Mouse (Mus musculus): Measurements from ENCODE around the gene C2cd5.
"Not testable (repeated sequence)": the region's sequence is repeated elsewhere in the genome, so short reads cannot be mapped to it uniquely, and the experiment has no call there.

Gene C2cd5

GRCm38 (mm10) chr6:143099681-143100382, at the start of gene C2cd5:
Gene C2cd5, minus strand, starts transcription at chr6:143100141.
- peak; percentile 92 for DNase-seq (ENCODE audit: low spot score)

GRCm38 (mm10) chr6:143148868-143149267, 48.9 kb upstream of the C2cd5 start:
- no peak for DNase-seq (ENCODE audit: low spot score)

GRCm38 (mm10) chr6:143146756-143147155, 46.8 kb upstream of the C2cd5 start:
- no peak for DNase-seq (ENCODE audit: low spot score)

GRCm38 (mm10) chr6:143145051-143145450, 45.1 kb upstream of the C2cd5 start:
- no peak for DNase-seq (ENCODE audit: low spot score)

DNA sequence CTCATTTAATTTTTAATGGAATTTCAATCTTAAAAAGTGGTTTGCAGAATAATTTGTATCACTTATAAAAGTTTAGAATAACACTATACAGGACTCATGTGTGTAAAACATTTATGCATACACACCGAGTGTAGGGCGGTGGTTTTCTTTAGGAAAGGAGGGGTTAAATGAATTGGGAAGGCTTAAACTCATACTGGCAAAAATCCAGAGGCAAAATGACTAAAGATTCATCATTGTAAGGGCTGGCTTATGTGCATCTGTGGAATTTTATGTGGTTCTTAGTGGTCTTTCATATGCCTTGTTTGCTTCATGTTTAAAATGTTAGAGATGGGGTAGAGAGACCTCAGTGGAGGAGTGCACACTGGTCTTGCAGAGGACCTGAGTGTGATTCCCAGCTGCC, 44.6 kb upstream of the C2cd5 start:
- no peak for DNase-seq (ENCODE audit: low spot score)

DNA sequence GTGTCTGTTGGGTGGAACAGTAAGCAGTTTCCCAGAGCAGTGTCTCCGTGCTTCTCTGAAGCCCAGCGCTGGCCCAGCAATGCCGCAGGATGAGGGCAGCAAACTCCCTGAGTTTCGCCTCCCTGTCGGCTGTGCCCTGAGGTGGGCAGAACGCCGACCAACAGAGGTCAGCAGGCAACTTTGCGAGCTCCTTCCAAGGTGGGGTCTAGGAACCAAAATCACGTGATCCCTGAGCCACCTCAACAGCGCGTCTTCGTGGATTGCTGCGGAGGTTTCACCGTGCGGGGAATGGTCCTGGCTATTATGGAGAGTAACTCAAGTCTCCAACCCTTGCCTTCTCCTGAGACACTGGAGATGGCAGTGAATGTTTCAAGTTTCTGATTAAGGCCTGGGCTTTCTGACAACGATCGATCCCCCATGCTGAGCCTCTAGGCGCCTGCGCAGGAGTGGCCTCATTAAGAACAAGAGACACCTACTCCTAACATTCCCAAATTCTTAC, 43.9 kb upstream of the C2cd5 start:
- DNase-seq (ENCODE audit: low spot score): no peak

DNA sequence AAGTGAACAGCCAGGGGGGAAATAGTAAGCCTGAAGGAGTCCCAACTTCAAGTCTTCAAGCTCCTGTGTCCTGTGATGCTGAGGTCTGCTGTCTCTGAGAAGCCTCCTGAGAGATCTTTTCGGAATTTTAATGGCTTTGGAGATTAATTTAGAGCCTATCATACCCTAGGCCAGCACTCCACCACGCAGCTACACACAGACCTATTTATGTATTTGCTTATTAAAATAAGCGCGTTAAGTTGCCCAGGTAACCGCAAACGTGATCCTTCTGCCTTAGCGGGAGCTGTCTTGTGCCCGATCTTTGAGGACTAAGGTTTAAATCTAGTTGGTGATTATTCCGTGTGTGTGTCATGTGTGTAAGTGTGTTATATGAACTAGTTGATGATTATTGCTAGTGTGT, 43.4 kb upstream of the C2cd5 start:
- no peak for DNase-seq (ENCODE audit: low spot score)

GRCm38 (mm10) chr6:143142861-143143260, 42.9 kb upstream of the C2cd5 start:
- DNase-seq (ENCODE audit: low spot score): no peak

DNA sequence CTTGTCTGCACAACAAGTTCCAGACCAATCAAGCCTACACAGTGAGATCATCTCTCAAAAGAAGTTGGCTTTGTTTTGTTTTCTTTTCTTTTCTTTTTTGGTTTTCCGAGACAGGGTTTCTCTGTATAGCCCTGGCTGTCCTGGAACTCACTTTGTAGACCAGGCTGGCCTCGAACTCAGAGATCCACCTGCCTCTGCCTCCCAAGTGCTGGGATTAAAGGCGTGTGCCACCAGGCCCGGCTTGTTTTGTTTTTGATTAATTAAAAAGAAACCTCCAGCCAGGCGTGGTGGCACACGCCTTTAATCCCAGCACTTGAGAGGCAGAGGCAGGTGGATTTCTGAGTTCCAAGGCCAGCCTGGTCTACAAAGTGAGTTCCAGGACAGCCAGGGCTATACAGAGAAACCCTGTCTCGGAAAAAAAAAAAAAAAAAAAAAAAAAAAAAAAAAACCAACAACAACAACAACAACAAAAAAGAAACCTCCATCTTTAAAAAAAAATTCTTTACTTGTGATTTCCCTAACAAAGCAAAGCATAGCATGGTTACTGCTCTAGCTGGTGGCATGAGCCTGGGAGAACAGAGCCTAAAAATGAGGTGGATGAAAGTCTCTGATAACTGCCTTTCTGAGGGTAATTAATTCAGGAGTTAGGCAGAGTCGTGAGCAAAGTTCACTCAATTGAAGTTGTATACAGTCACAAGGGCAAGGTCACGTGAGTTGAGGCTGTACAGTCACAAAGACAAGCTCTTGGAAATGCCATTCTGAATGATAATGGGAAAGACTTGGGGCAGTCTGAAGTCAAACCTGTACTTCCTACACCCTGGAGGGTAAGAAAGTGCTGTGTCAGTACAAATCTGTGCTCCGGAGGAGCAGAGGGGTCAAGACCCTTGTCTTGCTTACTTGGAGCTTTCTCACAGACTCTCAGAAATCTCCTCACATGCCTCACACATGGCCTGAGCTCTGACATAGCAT, 42.0 kb upstream of the C2cd5 start:
- not testable (repeated sequence) for DNase-seq (ENCODE audit: low spot score)

DNA sequence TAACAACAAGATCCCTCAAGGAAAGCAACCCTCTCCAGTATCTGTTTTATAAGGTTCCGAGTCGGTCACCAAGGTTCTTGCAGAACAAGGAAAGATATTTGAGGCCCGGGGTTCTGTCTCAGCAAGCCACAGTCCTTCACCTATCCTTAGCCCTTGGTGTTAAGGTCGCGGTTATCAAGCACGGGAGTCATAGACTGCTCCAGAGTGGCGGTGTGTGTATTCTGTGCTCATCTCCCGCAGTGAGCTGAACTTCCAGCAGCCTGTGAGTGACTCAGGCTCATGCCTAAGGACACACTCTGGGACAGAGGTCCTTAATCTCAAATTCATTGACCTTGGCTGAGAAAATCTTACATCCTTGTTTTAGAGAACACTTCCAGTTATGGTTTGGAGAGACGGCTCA, 40.9 kb upstream of the C2cd5 start:
- no peak for DNase-seq (ENCODE audit: low spot score)

DNA sequence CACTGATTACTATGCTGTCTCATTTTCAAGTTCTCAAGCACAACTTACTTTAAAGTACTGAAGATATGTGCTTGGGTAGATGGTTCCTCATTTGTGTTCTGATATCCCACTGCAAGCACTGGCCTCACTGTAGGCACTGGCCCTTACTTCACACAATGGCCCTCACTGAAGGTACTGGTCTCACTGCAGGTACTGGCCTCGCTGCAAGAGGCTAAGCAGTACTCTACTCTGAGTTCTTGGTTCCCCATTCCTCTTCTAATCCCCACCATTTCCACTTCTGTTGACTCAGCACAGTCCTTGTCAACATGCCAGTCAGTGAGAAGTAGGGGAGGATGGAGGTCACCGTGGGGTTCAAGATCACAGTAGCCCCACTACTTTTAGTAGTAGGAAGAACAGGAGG, 39.5 kb upstream of the C2cd5 start:
- no peak for DNase-seq (ENCODE audit: low spot score)

GRCm38 (mm10) chr6:143137341-143137740, 37.4 kb upstream of the C2cd5 start:
- DNase-seq (ENCODE audit: low spot score): no peak

DNA sequence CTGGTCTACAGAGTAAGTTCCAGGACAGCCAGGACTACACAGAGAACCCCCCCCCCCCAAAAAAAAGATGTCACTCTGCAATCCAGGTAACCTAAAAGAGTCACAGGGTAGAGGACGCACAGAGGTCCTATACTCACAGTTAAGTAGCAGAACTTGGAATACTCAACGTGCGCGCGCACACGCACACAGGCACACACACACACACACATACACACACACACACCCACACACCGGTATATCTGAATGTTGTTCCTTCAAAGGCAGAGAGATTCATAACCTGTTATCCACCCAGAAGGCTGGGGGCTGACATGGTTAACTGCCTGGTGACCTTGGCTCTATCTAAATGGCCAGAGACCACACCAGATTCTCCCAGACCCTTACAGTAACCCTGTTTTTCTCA, 36.7 kb upstream of the C2cd5 start:
- no peak for DNase-seq (ENCODE audit: low spot score)

- no peak for DNase-seq (ENCODE audit: low spot score)
Observed at GRCm38 (mm10) chr6:143135097-143135496, 35.2 kb upstream of the C2cd5 start.

DNA sequence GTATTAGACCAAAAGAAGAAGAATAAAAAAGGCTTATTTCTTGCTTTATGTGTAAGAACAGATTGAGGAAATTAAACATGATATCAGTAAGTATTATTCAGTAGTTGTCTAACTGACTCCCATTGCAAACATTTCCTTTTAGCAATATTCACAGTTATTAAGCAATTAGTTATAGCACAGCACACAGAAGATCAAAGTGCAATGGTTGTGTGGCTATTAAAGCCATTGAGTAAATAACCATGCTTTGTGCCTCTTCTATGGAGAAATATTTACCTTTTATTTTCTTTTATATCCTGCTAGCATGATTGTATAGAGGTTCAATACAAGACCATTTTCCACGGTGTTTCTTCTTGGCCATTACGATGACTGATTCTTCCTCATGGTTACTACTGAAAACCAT, 33.2 kb upstream of the C2cd5 start:
- no peak for DNase-seq (ENCODE audit: low spot score)

DNA sequence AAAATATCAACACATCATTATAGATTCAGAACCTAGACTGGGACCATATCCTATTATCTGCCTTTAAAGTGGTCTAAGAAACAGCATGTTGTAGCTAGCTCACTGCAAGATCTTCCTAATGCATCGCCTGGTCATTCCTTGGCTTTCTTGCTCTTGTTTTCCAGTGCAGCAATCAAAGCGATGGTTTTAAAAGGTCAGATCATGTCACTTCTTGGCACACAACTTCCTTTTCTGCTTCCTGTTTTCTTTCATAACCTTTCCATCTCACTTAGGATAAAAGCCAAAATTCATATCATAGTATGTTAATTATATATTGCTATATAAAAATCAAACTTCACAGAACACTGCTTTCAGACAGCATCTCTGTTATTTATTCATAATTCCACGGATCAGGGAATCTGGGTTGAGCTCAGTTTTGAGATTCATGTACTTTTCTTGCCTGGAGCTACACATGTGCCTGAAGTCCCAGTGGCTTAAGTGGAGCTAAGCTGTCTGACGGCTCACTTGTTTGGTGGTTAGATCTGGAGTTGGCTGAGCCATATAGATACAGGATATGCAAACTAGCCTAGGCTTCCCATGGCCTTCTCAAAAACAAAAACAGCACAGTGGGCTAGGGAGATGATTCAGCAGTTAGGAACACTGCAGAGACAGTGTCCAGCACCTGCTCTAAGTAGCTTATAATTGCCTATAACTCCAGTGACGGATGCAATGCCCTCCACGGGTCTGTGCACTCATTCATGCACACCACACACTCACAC, 32.1 kb upstream of the C2cd5 start:
- no peak for DNase-seq (ENCODE audit: low spot score)

DNA sequence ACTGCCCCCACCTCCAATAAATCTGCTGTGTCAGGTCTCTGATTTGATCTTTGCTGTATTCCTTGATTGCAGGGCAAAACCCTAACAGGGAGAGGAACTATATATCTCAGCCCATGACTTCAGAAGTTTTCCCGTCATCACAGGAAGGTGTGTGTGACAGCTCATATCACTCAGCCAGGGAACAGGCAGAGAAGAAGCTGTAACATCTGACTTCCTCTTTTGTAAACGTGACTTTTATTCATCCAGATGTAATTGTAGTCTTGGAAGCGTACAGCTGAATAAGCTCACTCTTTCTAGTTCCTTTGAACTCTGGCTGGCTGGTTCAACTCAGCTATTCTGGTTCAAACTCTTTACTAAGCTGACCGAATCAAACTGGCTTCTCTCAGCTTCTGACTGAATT, 30.5 kb upstream of the C2cd5 start:
- DNase-seq (ENCODE audit: low spot score): no peak

- DNase-seq (ENCODE audit: low spot score): no peak
Observed at GRCm38 (mm10) chr6:143129952-143130351, 30.0 kb upstream of the C2cd5 start.

DNA sequence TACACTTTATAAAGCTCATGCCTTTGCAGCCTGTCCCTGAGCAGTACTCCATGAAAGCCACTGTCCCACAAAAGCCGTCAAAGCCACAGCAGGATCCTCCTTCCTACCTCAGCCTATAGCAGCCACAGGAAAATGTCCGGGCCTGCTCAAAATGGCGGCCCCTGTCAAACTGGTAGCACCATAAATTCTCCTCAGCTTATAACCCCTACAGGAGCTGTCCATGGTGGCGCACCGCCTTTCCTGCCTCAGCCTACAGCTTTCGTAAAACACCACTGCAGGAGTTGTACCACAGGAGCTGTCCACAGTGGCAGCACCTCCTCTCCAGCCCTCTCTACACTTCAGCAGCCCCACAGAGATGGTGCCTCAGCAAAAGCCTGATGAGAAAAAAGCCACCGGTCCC, 29.5 kb upstream of the C2cd5 start:
- DNase-seq (ENCODE audit: low spot score): no peak

DNA sequence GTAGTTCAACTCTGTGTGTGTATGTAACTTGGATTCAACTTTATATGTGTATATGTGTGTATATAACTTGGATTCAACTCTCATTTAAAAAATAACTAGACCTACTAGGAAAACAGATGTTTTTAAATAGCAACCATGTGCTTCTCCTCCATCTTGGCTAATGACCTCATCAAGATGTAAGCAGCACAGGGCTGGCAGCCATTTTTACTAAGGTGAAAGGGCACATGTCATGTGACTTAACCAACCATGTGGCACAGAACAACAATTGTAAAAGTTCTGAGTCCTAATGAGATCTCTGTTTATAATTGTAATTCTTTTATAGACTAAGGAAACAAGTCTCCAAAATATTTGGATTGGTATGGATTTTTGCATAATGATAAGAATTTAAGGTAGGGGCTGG, 25.8 kb upstream of the C2cd5 start:
- no peak for DNase-seq (ENCODE audit: low spot score)

GRCm38 (mm10) chr6:143119325-143119724, 19.4 kb upstream of the C2cd5 start:
- DNase-seq (ENCODE audit: low spot score): peak; percentile 22

- DNase-seq (ENCODE audit: low spot score): no peak
Observed at GRCm38 (mm10) chr6:143116779-143117178, 16.8 kb upstream of the C2cd5 start.

Data from left cerebral cortex, adult 11 months (tissue).